9 mouse cellular contexts compared by ENCODE assay signal in the genomic region with DNA sequence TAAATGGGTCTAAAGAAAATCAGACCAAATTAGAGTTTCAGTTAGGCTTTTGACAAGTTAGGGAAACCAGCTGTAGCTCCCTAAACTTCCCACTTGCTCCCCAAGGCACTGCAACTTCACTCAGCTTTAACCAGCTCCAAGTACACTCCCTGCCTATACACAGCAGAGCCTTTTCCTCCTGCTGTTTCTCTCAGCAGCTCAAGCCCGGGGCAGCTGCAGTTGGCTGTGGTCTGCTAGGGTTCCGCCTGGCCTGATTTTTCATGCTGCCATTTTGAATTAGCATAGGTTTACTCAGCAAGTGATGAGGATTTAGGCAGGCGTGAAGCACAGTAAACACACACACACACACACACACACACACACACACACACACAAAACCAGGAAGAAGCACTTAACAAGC. TPM values are rescaled to one million over a fixed set of nuclear protein-coding genes. Genes with fewer than 3 reads are reported as not detected.
DNase-seq lines count a peak whose midpoint lies in the region; ATAC-seq lines count a peak whose summit lies in the region.
"Had no signal": no experiment of that assay in that cellular context is flagged by ENCODE, and none has a peak within 500 bp of the region (broad histone marks: within the 10 kb centered on the region; RNA-seq: fewer than 3 reads in every experiment).

No protein-coding gene starts in this region.

- peak; percentile 60 for ATAC-seq in hindbrain, embryonic 11.5 days (ENCODE audit: low FRiP score)
- peak; percentile 35 for ATAC-seq in neural tube, embryonic 14.5 days (ENCODE audit: low read depth)
- ATAC-seq: Patski had no signal

- peaks cover 39% of the 10 kb centered on the region for H3K27me3 ChIP-seq in embryonic facial prominence, embryonic 10.5 days (replicated peaks; ENCODE audit: low read depth, poor library complexity, severe bottlenecking)
- H3K27me3 ChIP-seq in hindbrain, embryonic 11.5 days (ENCODE audit: control insufficient read depth, insufficient read depth, low read length): no peaks in the 10 kb centered on the region
- no peaks in the 10 kb centered on the region for H3K27me3 ChIP-seq in neural tube, embryonic 14.5 days (ENCODE audit: control insufficient read depth, insufficient read depth, low read length)
- H3K27me3 ChIP-seq: Patski had no signal

- DNase-seq in layer of hippocampus, postnatal 10 days (ENCODE audit: low spot score in 2 of 2): peak; percentile 16 to 39
- no peak for DNase-seq in layer of hippocampus, adult 8-10 months (ENCODE audit: low spot score in 2 of 2)
- DNase-seq in embryonic facial prominence, embryonic 10.5 days (ENCODE audit: low spot score): peak; percentile 30
- peak; percentile 60 for DNase-seq in hindbrain, embryonic 11.5 days (ENCODE audit: low spot score)
- no peak for DNase-seq in gastrocnemius, adult 8-10 months (ENCODE audit: low spot score in 2 of 2)
- DNase-seq in lung, postnatal 36 days: no peak
- DNase-seq in gastrocnemius, postnatal 36 days: no peak

- peak overlapping the region; percentile 79 for H3K4me2 ChIP-seq in hindbrain, embryonic 11.5 days (replicated peaks; ENCODE audit: low read depth, low read length)
- H3K4me2 ChIP-seq in neural tube, embryonic 14.5 days (ENCODE audit: low read depth, low read length): peak overlapping the region; percentile 80

- no peaks in the 10 kb centered on the region for H3K9me3 ChIP-seq in embryonic facial prominence, embryonic 10.5 days
- H3K9me3 ChIP-seq in hindbrain, embryonic 11.5 days (ENCODE audit: control insufficient read depth, low read length): no peaks in the 10 kb centered on the region
- no peaks in the 10 kb centered on the region for H3K9me3 ChIP-seq in neural tube, embryonic 14.5 days (ENCODE audit: control insufficient read depth, low read length)

- peak overlapping the region; percentile 68 for H3K4me3 ChIP-seq in embryonic facial prominence, embryonic 10.5 days
- H3K4me3 ChIP-seq in hindbrain, embryonic 11.5 days (ENCODE audit: low read depth, low read length): peak overlapping the region; percentile 59
- peak overlapping the region; percentile 62 for H3K4me3 ChIP-seq in neural tube, embryonic 14.5 days (ENCODE audit: low read depth, low read length)

- peak overlapping the region; percentile 85; the same call in 1 of the 2 replicates for H3K27ac ChIP-seq in embryonic facial prominence, embryonic 10.5 days (replicated peaks)
- H3K27ac ChIP-seq in hindbrain, embryonic 11.5 days (ENCODE audit: low read depth, low read length): peak overlapping the region; percentile 94; the same call in 1 of the 2 replicates
- peak overlapping the region; percentile 88 for H3K27ac ChIP-seq in neural tube, embryonic 14.5 days (ENCODE audit: low read depth, low read length)

- H3K36me3 ChIP-seq in embryonic facial prominence, embryonic 10.5 days (replicated peaks): no peaks in the 10 kb centered on the region
- H3K36me3 ChIP-seq in hindbrain, embryonic 11.5 days (ENCODE audit: control insufficient read depth, insufficient read depth, low read length): no peaks in the 10 kb centered on the region
- no peaks in the 10 kb centered on the region for H3K36me3 ChIP-seq in neural tube, embryonic 14.5 days (ENCODE audit: control insufficient read depth, insufficient read depth, low read length)

- H3K4me1 ChIP-seq in embryonic facial prominence, embryonic 10.5 days: peaks cover 42% of the 10 kb centered on the region
- peaks cover 7% of the 10 kb centered on the region; the same call in 1 of the 2 replicates for H3K4me1 ChIP-seq in hindbrain, embryonic 11.5 days (replicated peaks; ENCODE audit: control insufficient read depth, insufficient read depth, low read length)
- peaks cover 18% of the 10 kb centered on the region for H3K4me1 ChIP-seq in neural tube, embryonic 14.5 days (ENCODE audit: control insufficient read depth, insufficient read depth, low read length)

- intact Hi-C loops in gastrocnemius, postnatal 36 days (cut with DNase I): no loop called here

- H3K9ac ChIP-seq in hindbrain, embryonic 11.5 days (ENCODE audit: low read depth, low read length): peak overlapping the region; percentile 37
- peak overlapping the region; percentile 63; the same call in 1 of the 2 replicates for H3K9ac ChIP-seq in neural tube, embryonic 14.5 days (replicated peaks; ENCODE audit: low read depth, low read length)

- 26% methylated on average over 3 of the region's 3 CpGs for WGBS in embryonic facial prominence, embryonic 10.5 days
- 14% methylated on average over 3 of the region's 3 CpGs for WGBS in hindbrain, embryonic 11.5 days
- WGBS in neural tube, embryonic 14.5 days: 3% methylated on average over 3 of the region's 3 CpGs

RNA-seq across cellular contexts. Expression of gene Scrn1, which starts 1.3 kb away (rescaled TPM):
- 100 to 1,000 TPM; 161 to 164 TPM for total RNA-seq in layer of hippocampus, postnatal 10 days (2021)
- total RNA-seq in layer of hippocampus, adult 8-10 months (2022): 100 to 1,000 TPM; 101 to 107 (median 103) TPM
- 20.0 and 24.0 TPM in 2 replicates for polyA plus RNA-seq in embryonic facial prominence, embryonic 10.5 days (2016; fragmentation: Nextera tagmentation; extraction: Ambion mirVana)
- 70.4 and 75.2 TPM in 2 replicates for polyA plus RNA-seq in hindbrain, embryonic 11.5 days (2014; fragmentation: Nextera tagmentation; extraction: Ambion mirVana)
- polyA plus RNA-seq in neural tube, embryonic 14.5 days (2014; fragmentation: Nextera tagmentation; extraction: Ambion mirVana): 109 and 110 TPM in 2 replicates
- total RNA-seq in gastrocnemius, adult 8-10 months (2022): 1 to 10 TPM in 2 of 4 experiments, under 1 TPM in 2; 0.80 to 1.7 (median 1.2) TPM
- 1 to 10 TPM; 2.6 to 3.2 TPM for total RNA-seq in gastrocnemius, postnatal 36 days (2021)

RNA-seq across cellular contexts. Expression of gene Plekha8, which starts 29.9 kb away (rescaled TPM):
- 10 to 100 TPM in 1 of 2 experiments, 1 to 10 TPM in 1; 9.5 to 12.3 TPM for total RNA-seq in layer of hippocampus, postnatal 10 days (2021)
- 10 to 100 TPM; 11.1 to 14.3 (median 12.6) TPM for total RNA-seq in layer of hippocampus, adult 8-10 months (2022)
- 17.6 and 18.2 TPM in 2 replicates for polyA plus RNA-seq in embryonic facial prominence, embryonic 10.5 days (2016; fragmentation: Nextera tagmentation; extraction: Ambion mirVana)
- polyA plus RNA-seq in hindbrain, embryonic 11.5 days (2014; fragmentation: Nextera tagmentation; extraction: Ambion mirVana): 16.8 and 19.6 TPM in 2 replicates
- polyA plus RNA-seq in neural tube, embryonic 14.5 days (2014; fragmentation: Nextera tagmentation; extraction: Ambion mirVana): 12.2 and 13.3 TPM in 2 replicates
- total RNA-seq in gastrocnemius, adult 8-10 months (2022): 1 to 10 TPM; 3.3 to 4.8 (median 3.4) TPM
- 1 to 10 TPM; 2.9 to 3.1 TPM for total RNA-seq in gastrocnemius, postnatal 36 days (2021)

RNA-seq across cellular contexts. Expression of gene Fkbp14, which starts 32.1 kb away (rescaled TPM):
- total RNA-seq in layer of hippocampus, postnatal 10 days (2021): 10 to 100 TPM; 10.9 to 13.1 TPM
- 10 to 100 TPM; 12.3 to 18.3 (median 13.7) TPM for total RNA-seq in layer of hippocampus, adult 8-10 months (2022)
- polyA plus RNA-seq in embryonic facial prominence, embryonic 10.5 days (2016; fragmentation: Nextera tagmentation; extraction: Ambion mirVana): 11.1 and 11.2 TPM in 2 replicates
- polyA plus RNA-seq in hindbrain, embryonic 11.5 days (2014; fragmentation: Nextera tagmentation; extraction: Ambion mirVana): 16.2 and 17.9 TPM in 2 replicates
- 9.1 and 14.6 TPM in 2 replicates for polyA plus RNA-seq in neural tube, embryonic 14.5 days (2014; fragmentation: Nextera tagmentation; extraction: Ambion mirVana)
- 1 to 10 TPM; 3.8 to 5.3 (median 4.8) TPM for total RNA-seq in gastrocnemius, adult 8-10 months (2022)
- total RNA-seq in gastrocnemius, postnatal 36 days (2021): 1 to 10 TPM; 5.2 to 6.0 TPM

Comparison
In these comparisons a context has a peak if more than half of its experiments do, and no peak if none do; other contexts are left out.
1. DNase-seq: peak in layer of hippocampus, postnatal 10 days (2 of 2), embryonic facial prominence, embryonic 10.5 days (single experiment) and hindbrain, embryonic 11.5 days (single experiment); none in layer of hippocampus, adult 8-10 months (0 of 2), gastrocnemius, adult 8-10 months (0 of 2), lung, postnatal 36 days (single experiment) and gastrocnemius, postnatal 36 days (0 of 2).
2. RNA of gene Scrn1, which starts 1.3 kb away (total RNA-seq): 161 to 164 TPM in layer of hippocampus, postnatal 10 days and 101 to 107 TPM in layer of hippocampus, adult 8-10 months; 2.6 to 3.2 TPM in gastrocnemius, postnatal 36 days and 0.80 to 1.7 TPM in gastrocnemius, adult 8-10 months; every median in the first group is over 10 times any median in the second.
3. Peak in every context shown above with its lines, with median percentiles within 50 percentile points of each other: H3K27ac ChIP-seq and H3K4me3 ChIP-seq.